Mouse (Mus musculus) yolk sac, embryonic 10.5 days (tissue): ENCODE results near the gene Zfp518a.

Experiments
- DNase-seq: peaks from one replicate; pipeline ENCODE4 v3.0.0-alpha.2; 2017; ENCODE audit warnings: low spot score

Gene Zfp518a

DNA sequence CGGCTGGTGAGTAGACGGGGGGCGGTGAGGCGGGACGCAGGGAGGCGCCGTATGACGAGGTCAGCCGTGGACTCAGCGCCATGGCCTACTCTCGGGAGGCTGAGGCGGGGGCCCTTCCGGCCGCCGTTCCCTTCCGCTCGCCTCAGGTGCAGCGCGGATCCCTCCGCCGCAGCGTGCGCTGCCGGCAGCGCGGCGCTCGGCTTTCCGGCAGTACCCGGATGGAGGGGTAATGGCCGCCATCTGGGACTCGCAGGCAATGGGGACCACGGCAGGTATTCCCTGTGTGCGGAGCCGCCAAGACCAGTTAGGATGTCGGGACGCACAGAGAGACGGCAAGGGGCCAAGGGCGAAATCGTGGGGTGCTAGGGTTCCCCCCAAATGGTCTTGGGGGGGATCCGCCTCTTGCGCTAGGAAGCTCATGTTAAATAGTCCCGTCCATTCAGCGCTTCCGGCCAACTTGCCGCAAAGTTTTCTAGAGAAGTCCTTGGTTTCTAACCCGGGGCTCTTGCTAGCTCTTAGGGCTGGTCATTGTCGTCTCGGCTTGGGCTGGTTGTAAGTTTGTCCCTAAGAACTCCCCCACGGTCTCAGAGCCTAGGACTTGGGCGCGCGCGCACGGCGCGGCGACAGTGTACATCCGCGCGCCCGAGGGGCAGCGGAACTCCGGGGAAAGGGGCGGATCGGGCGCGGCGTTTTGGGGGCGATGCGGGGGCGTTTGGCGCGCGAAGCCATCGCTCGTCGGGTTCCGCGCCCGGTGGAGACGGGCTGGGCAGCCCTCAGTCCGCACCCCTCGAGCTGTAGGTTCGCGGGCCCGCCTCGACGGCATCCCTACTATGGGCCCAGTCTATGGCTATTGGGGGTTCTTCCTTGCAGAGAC is at the start of gene Zfp518a:
TSS of gene Zfp518a (plus strand) at position 187 of the 874 bp plus-strand sequence.
- DNase-seq: peak; percentile 92

DNA sequence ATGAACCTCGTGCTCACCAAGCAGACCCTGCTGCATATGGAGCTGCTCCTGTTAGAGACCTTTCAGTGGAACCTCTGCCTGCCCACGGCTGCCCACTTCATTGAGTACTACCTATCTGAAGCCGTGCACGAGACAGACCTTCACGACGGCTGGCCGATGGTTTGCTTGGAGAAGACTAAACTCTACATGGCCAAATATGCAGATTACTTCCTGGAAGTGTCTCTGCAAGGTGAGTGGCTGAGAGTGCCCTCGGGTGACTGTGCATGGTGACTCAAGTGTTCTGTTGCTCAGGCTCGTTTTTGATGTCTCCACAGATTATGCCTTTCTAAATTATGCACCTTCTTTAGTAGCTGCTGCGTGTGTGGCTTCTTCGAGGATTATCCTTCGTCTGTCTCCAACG is 49.8 kb upstream of the Zfp518a start:
- no peak for DNase-seq

DNA sequence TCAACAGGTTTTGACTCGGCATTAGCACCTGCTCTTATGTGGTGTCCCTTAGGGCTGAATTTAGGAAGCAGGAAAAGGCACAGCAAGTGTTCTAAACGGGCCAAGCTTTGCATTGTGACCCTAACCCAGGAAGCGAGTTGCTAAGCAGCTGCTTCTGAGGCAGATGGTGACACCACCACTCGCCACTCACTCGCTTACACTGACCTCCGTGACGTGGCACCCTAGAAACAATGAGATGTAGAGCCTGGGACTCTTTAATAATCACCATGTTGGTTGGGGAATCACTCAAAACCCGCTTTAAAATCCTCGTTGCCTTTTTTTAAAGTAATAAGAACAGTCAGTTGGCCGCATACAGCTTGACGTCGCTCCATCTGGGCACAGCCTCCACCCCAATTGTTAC is 45.1 kb upstream of the Zfp518a start:
- DNase-seq: no peak

DNA sequence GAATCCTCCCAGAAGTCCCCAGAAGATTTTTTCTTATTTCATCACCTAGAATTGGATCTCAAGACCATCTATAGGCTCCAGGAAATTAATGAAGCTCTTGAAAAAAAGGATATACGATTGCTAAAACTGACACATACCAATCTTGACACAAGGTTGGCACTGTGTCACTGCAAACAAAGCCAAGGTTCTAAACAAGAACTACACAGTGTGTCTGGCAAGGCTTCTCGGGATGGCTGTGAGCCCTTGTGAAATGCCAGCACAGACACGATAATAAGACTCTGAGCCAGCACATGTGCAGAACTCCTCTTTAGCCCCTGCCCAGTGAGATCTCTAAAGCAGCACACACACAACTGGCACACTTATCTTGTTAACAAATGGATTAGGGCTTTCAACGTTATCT is 35.0 kb upstream of the Zfp518a start:
- no peak for DNase-seq

DNA sequence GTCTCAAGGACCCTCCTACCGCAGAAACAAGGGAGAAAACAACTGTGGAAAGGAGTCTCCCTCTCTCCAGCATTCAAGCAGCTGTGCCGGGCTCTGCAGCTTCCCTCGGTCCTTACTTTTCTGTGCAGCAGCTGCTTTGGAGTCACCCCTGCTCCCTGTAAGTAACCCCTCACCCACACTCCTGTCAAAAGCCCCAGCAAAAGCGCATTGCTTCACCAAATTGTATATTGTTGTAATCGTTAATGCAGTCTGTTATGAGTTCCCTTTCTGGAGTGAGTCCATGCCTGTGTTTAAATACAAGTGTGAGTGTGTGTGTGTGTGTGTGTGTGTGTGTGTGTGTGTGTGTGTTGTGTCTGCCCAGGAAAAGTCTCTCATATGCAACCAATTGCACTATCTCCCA is 26.2 kb upstream of the Zfp518a start:
- DNase-seq: no peak

DNA sequence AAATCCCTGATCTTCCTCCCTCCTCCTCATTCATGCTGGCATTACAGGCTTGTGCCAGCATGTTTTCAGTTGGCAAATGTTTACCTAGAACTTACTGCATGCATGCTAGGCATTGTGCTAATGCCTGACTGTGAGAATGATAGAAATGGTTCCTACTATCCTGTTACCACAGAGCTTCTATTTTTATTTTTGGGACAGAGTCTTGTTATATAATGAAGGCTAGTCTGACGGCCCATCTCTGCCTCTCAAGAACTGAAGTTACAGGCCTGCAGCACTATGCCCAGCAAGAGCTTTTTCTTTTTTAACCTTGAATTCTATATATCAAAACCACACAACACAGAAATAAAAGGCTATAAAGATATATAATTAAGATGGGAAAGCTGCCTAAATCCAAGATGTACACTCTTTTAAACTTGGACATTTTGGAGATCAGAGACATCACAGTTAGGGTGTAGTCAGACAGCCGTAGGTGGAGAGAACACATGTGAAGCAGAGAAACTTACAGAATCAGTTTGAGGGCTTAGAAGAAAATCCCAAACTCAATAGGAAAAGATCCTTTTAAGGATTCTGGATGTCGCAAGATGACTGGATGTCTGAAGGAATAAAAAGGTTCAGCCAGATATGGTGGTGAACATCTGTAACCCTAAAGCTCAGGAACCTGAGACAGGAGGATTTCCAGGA is 24.9 kb upstream of the Zfp518a start:
- no peak for DNase-seq

DNA sequence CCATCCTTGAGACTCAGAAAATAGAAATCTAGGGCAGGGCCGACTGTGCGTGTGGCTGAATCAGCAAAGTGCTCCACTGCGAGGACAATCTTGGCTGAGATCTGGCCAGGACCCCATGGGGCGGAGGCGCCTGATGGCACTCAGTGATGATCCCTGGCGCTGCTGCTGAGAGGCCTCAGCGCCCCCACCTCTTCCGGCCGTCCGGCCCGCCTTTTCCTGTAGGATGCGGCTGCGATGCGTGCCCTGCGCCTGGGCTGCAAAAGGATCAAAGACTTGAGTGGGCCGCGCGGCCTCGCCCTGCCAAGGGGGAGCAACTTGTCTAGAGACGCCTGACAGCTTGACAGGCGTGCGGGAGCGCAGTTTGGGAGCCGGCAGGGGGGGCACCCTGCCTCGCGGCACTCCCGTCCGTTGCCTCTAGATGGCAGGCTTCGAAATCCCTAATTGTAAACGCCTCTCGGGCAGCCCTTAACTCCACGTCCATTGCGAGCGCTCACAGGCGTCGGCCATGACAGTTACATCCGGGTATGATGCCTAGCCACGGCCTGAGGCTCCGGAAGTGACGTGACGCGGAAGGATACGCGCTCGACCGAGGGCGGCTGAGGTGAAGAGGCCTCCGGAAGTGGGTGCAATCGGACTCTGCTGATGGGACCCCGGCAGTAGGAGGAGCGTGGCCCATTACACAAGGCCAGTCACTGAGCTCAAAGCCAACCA is 21.4 kb upstream of the Zfp518a start:
- DNase-seq: peak; percentile 92

DNA sequence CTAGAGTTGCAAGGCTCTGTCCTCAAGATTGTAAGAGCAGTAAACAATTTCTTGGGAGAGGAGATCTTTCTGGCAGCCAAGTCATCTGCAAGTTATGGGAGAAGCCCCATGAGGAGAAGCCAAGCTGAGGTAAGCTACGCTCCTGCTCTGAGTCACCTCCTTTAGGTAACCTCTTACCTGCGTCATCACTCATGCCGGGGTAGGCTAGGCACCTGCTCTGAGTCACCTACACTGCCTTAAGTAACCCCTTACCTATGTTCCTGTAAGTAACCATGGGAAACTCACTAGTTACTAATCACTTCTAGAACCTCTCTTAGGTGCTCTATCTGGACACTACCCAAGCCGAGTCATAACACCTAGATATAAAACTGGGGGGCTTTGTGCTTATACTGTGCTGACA is 12.8 kb upstream of the Zfp518a start:
- no peak for DNase-seq

DNA sequence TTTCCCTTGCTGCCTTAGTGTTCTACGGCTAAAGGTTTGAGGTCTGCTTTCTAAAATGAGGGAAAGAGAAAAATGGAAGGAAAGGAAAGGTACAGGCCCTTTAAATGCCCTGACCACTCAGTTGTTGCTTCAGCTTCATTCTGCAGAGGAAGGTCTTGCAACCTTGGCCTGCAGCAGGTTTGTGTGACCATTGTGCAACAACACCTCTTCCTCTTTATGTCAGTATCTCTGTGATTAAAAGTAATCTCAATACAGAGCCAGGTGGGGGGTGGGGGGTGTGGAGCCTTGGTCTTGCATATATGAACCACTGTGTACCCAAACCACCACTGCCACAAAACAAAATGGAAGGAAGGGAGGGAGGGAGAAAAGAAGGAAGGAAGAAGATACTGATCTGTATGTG is 5.6 kb upstream of the Zfp518a start:
- no peak for DNase-seq

DNA sequence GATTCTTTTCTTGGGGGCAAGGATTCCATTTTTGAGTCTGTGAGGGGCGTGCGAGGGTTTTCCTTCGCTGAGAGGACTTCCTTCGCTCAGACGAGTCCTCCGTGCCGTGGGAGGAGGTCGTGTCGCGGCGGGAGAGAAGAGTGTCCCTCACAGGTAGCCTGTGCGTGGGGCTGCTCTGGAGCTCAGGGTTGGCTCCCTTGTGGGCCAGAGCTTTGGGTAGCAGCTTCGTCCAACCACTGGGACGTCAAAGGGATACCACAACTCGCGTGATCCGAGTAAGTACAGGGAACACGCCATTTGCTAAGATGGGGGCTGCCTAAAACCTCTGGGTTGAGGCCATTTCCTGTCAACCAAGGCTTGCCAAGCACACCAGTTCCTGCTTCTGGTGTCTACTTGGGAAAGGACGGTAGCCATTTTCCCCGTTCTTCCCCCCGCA is 416 bp upstream of the Zfp518a start:
- peak; percentile 71 for DNase-seq

DNA sequence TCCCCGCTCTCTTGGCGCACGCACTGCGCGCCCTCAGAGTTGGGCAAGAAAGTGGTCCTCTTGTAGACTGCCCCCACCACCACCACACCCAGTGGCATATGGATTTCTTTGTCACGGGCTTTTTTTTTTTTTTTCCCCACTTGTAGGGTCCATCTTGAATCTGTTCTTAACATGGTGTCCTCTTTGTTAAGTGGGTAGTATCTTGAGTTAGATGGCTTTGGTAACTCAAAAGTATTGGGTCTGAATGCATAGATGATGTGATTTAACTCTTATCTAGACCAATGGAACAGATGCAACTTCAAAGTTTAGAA is 843 bp downstream of the Zfp518a start:
- no peak for DNase-seq

DNA sequence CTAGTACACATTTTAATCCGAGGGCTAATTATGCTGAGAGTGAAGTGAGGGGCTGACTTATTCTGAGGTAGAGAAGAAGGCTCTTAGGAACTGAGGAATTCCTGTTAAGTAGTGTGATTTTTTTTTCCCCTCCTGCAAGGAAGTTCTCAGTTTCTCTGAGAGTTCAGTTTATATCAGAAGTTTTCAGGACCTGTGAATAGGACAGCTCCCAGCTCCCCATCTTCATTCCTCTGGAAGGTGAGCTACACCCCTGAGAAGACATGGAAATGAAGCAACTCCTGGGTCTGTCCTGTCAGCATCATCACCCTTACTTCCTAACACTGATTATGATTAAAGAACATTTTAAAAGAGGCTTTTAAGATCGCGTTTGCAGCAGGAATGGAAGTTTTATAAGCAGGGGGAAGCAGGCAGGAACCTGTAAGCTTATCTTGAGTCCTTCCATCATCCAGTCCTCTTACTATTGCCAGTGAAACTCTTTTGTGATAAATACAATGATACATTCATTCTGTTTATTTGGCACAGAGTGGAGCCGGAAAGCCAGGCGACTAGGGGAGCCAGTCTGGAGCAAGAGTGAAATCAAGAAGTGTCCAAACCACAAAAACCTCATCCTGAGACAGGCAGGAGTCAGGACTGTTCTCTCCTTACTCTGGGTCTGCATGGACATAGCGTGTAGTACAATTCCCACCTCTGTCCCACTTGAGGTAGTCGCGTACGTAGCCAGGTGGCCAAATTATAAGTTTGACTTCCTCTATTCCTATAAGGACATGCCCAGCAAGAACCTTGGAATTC is 37.3 kb downstream of the Zfp518a start:
- DNase-seq: no peak

DNA sequence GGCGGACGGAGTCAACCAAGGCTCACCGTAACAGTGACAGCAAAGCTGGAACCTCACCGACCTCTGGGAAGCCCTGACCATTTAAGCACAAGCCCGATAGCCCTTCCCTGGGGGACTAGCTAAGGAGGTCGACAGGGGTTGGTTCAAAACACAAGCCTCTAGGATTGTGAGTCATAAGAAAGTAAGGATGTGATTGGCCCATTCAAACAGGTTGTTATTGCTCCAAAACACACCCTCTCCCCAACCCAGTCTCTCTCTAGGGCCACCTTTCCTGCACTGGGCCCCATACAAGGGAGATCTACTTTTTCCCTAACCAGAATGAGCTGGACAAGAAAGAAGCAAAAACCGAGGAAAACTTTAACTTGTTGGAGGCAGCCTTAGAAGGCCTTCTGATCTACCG is 40.9 kb downstream of the Zfp518a start:
- no peak for DNase-seq

DNA sequence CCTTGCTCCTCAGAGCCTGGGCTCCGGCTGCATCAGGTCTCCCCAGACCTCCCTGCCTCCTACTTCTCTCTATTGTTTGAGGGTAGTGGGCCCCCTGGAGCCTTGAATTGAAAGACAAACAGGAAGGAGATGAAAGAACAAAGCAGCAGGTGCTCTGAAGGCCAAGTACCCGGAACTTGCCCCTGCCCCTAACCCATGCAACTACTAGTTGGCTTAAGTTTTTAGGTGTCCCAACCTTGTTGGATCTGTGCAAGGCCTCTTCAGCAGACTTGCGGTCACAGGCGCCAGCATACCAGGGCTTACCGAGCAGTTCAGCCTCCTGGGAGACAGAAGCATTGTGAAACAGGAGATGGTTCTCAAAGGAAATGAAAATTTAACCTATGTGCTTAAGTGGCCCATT is 41.5 kb downstream of the Zfp518a start:
- DNase-seq: no peak

DNA sequence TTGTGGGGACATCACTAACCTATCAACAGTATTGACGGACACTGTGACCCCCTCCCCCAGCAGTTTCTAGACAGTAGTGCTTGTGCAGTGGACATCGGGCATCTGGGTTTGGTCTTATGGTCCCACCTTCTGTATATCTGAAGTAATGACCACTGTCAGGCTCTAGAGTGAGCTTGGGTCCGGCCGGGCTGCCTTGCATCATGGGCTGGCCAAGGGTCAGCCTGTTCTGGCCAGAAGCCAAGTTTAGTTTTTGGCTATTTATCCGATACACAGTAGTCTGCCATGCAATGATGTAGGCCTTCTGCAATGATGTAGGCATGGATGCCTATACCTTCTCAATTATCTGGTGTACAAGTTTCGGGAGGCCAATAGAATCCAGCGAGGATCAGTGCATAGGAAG is 49.0 kb downstream of the Zfp518a start:
- DNase-seq: peak; percentile 20

DNA sequence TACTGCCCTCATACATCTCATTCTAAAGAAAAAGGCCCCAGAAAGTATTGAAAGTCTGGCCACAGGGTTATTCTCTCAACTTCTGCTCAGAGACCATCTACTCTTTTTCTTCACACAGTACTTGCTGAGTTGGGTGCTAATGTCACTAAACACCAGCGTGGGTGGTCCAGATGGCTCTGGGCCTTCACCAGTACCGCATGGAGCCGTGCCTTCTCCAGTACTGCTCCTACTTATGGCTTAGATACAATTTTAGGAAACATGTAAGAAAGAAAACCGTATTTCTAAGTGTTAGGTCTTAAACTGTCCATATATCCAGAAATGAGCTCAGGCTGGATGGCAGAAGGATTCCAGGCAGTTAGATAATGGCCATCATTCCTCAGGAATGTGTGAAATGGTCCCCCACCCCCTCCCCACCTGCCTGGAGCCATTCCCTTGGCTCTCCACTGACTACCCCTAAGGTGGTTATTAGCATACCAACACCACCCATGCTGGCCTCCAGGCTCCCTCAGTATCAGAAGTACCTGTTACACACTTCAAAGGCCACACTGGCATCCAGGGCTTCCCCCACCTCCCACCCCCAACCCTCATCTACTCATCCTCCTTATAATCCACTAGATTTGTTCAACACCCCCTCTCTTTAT is 52.6 kb downstream of the Zfp518a start:
- DNase-seq: no peak

DNA sequence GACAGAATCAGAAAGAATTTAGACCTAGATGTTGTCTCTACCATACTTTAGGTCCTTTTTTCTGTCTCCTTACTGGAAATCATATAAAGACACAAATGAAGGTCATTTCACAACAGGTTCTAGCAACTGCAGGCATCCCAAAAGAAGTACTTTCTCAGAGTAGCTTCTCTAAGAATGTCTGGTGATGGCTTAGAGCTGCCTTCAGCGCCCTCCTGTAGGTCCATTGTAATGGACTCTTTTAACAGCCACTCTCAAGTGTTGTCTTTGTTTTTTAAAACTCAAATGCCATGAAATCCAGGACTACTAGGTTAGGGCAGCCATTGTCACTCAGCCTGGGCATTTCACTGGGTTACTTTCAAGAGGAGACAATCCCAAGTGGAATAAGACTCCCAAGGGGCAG is 64.5 kb downstream of the Zfp518a start:
- no peak for DNase-seq

DNA sequence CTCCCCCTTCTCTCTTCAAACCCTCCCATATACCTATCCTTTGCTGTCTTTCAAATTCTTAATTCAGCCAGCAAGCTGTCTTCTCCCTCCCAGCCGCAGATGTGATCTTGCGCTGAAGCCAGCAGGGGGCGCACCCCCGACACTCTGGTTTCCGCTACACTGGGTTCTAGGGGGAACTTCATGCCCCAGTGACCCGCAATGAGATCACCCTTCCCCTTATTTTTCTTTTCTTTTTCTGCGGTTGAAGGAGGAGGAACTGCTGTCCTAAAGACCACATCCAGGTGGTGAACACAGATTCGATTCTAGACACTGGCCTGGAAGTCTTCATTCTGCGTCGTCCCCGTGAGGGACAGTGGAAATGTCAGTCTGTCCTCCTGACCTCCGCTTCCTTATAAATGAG is 68.5 kb downstream of the Zfp518a start:
- no peak for DNase-seq

DNA sequence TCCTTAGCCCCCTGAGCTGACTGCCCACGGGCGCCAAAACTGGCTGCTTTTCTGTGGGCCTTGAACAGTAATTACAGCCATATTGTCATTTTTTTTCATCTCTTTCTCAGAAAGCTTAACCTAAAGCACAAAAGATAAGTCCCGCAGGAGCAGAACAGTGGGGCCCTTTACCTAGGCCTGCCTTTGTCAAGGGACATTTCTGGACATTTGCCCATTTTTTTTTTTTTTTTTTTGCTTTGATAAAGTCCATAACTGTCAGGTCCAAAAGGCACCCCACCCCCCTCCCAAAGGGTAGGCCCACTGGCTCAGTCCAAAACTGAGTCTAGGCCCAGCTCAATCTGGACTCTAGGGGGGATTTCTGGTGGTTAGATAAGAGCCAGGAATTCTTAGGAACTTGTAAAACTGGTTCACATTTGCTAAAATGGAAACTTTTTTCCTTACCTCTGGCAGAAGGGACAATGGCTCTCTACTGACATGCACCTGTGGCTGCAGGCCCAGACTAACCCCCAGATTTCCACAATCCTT is 69.9 kb downstream of the Zfp518a start:
- DNase-seq: no peak

DNA sequence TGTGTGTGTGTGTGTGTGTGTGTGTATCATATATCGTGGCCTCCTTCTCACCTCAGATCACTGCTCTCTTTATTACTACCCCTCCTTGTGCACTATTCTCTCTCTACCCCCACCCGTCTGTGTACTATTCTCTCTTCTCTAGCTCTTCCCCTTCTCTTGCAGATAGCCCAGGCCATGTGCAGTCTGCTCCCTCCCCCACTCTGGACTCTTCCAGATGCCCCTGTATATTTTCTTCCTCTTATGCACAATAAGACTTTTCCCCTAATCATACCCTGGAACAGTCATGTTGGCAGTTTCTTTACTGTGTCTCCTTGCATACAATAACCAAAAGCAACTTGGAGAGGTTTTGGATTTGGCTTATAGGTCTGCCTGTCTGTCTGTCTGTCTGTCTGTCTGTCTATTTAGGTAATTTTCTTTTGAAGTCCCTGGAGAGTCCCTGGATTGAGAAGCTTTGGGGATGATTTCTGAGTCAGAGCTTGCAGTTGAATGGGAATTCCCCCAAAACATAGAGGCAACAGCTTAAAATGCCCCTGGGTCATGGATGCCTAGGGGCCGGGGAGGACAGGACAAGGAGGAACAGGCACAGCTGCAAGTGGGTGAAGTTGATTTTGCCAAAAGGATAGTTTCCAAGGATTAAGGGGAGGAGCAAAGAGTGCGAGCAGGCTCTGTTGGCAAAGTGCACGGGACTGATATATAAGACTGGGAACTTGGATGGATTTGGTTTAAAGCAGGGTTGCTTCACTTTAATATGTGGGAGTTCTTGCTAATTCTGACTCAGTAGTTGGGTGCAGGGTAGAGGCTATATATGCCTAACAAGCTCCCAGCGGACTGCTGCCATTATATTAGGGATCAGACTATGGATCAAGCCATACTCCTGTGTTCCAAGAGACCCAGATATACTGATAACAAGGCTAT is 70.7 kb downstream of the Zfp518a start:
- no peak for DNase-seq
